Mouse (Mus musculus) ES-E14 (cell line): ENCODE data around the gene Tenm2.

ENCODE experiments used
- CHD2 ChIP-seq: IDR thresholded peaks from 2 replicates; pipeline ENCODE4 v1.6.1; 2014; ENCODE audit warnings: mild to moderate bottlenecking, low read depth, low read length, inconsistent platforms
- HCFC1 ChIP-seq: IDR thresholded peaks from 2 replicates; pipeline ENCODE4 v1.6.1; 2012; ENCODE audit warnings: low read length, inconsistent platforms, borderline replicate concordance; ENCODE audit not compliant: insufficient read depth
- MAFK ChIP-seq: IDR thresholded peaks from 2 replicates; pipeline ENCODE4 v1.6.1; 2014; ENCODE audit warnings: mild to moderate bottlenecking, low read depth, low read length, inconsistent platforms; ENCODE audit not compliant: insufficient read depth
- ZC3H11A ChIP-seq: IDR thresholded peaks from 2 replicates; pipeline ENCODE4 v1.6.1; 2012; ENCODE audit warnings: low read depth, mild to moderate bottlenecking, inconsistent platforms, low read length, borderline replicate concordance
- ZNF384 ChIP-seq: IDR thresholded peaks from 2 replicates; pipeline ENCODE4 v1.6.1; 2012; ENCODE audit warnings: low read depth, low read length, inconsistent platforms

DNA sequence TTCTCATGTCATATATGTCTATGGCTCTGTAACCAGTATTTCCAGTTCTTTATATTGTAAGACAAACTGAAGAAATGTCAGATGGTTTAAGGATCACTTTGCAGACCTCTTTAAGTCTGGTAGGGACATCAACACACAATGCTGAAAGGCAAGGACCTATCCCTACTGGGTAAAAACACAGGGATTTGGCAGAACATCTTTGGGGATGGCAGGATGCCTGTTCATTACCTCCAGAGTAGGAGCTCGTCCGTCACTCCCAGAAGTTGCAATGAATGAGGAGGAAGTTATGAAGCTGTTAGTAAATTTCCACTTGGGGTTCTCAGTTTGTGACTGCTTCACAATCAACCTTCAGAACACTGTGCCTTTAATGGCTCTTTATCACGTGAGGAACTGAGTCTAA lies 939.2 kb downstream of the Tenm2 start:
- TF ChIP-seq ZNF384 (no peak), HCFC1 (no peak), ZC3H11A (no peak), MAFK (no peak), CHD2 (no peak)
